Mouse (Mus musculus) spleen, adult 2 months (tissue): ENCODE measurements around the gene Vps37b. TPM values are rescaled to one million over a fixed set of nuclear protein-coding genes. Genes with fewer than 3 reads are reported as not detected.

Source experiments
- DNase-seq, 2 experiments: peaks; one replicate each; pipeline versions ENCODE4 v3.0.0 to v3.0.0-alpha.2; 2012 to 2021; ENCODE audit warnings: low spot score in 2 of 2, low read depth in 1 of 2
- H3K27ac ChIP-seq: fragments of 200-500 bp; 2 replicates; pipeline ENCODE4 v1.5.1; 2012; ENCODE audit warnings: low read length, inconsistent platforms; ENCODE audit not compliant: insufficient read depth
- H3K27me3 ChIP-seq: fragments of 200-500 bp; 2 replicates; pipeline ENCODE4 v1.6.1; 2012; ENCODE audit warnings: mild to moderate bottlenecking, moderate library complexity, low read length, inconsistent platforms; ENCODE audit not compliant: control insufficient read depth, insufficient read depth
- H3K36me3 ChIP-seq: fragments of 200-500 bp; 2 replicates; pipeline ENCODE4 v1.6.1; 2012; ENCODE audit warnings: mild to moderate bottlenecking, low read length, inconsistent platforms; ENCODE audit not compliant: control insufficient read depth, insufficient read depth
- H3K4me1 ChIP-seq: fragments of 200-500 bp; 2 replicates; pipeline ENCODE4 v1.6.1; 2011; ENCODE audit warnings: inconsistent platforms; ENCODE audit not compliant: control insufficient read depth, insufficient read depth, insufficient read length
- H3K4me3 ChIP-seq: fragments of 200-500 bp; 2 replicates; pipeline ENCODE4 v1.5.1; 2011; ENCODE audit warnings: mild to moderate bottlenecking, inconsistent platforms; ENCODE audit not compliant: insufficient read depth, insufficient read length; ENCODE audit errors: extremely low read depth
- CTCF ChIP-seq: fragments of 200-500 bp; IDR thresholded peaks from 2 replicates; pipeline ENCODE4 v1.5.1; 2011; ENCODE audit warnings: mild to moderate bottlenecking, inconsistent platforms; ENCODE audit not compliant: insufficient read depth, insufficient read length, insufficient replicate concordance; ENCODE audit errors: extremely low read depth
- POLR2A ChIP-seq: fragments of 200-500 bp; IDR thresholded peaks from 2 replicates; pipeline ENCODE4 v1.6.1; 2011; ENCODE audit warnings: low read depth, low read length, inconsistent platforms
- WGBS: fragments of 180-500 bp; shearing (Covaris S2); methylation state at CpG from one replicate; pipeline ENCODE4 v1.1.7; 2018; 5-methylcytosine and 5-hydroxymethylcytosine counted together
- polyA plus RNA-seq: library from polyadenylated mRNA; depleted of rRNA; stranded (reverse); fragments of >200 nt; gene quantifications from 2 replicates; pipeline ENCODE4 v1.2.3, GENCODE M21; 2012

Vps37b gene
- polyA plus RNA-seq, 1 experiment, result 58.1 TPM

- H3K4me1 ChIP-seq, result peaks cover 8% of the 10 kb centered on the region; the same call in 1 of the 2 replicates
- no peak overlapping the region for H3K27ac ChIP-seq
- TF ChIP-seq POLR2A, result no peak
- TF ChIP-seq CTCF, result no peak
- peaks cover 68% of the 10 kb centered on the region for H3K36me3 ChIP-seq
- H3K4me3 ChIP-seq, result no peak overlapping the region
- no peaks in the 10 kb centered on the region for H3K27me3 ChIP-seq
- DNase-seq, result no peak
- WGBS, result 91% methylated on average over 15 of the region's 15 CpGs
These were observed 26.9 kb downstream of the Vps37b start for GRCm38 (mm10) chr5:124005151-124005500.

DNA sequence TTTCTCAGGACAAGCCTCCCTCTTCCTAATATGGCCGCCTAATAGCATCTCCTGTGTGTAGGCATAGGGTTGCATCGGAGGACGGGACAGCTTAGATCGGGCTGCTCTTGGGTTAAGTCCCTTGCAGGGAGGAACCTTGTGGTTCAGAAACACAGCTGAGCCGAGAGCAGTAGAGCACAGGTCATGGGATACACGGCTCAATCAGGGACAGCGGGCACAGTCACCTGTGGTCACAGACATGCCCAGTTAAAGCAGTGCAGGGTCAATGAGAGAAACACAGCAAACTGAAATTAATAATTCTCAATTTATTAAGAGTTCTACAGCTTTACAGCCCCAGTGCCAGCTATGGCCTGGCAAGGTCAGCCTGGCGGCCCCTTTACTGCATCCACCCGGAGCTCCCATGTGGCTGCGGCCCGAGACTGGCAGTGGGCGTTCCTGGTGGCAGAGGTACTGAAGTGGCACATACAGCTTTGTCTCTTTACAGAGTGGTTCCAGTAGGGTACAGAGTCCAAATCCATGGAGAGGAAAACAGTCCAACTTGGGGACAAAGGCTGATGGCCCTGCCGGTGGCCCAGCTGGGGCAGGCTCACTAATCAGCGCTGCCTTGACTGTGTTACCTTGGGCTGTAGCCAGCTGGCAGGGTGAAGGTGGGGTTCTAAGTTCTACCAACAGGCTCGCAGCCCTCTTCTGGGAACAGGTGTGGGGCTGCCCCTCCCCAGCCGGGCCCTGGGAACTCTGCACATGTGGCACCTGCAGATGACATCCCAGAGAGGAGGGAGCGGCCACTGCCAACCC lies 27.5 kb downstream of the Vps37b start:
- H3K27ac ChIP-seq, result no peak overlapping the region
- 83% methylated on average over 17 of the region's 17 CpGs for WGBS
- H3K27me3 ChIP-seq, result no peaks in the 10 kb centered on the region
- peaks cover 8% of the 10 kb centered on the region; the same call in 1 of the 2 replicates for H3K4me1 ChIP-seq
- TF ChIP-seq POLR2A (no peak), CTCF (no peak)
- H3K4me3 ChIP-seq, result no peak overlapping the region
- DNase-seq, result no peak
- H3K36me3 ChIP-seq, result peaks cover 70% of the 10 kb centered on the region

GRCm38 (mm10) chr5:124003375-124003774 lies 28.7 kb downstream of the Vps37b start:
- no peaks in the 10 kb centered on the region for H3K27me3 ChIP-seq
- no peak for DNase-seq

GRCm38 (mm10) chr5:124002876-124003275 lies 29.2 kb downstream of the Vps37b start:
- TF ChIP-seq CTCF, result no peak
- no peak for TF ChIP-seq POLR2A
- no peak for DNase-seq
- whole genome bisulfite sequencing, result 87% methylated on average over 2 of the region's 2 CpGs
- H3K27ac ChIP-seq, result no peak overlapping the region; the same call in 1 of the 2 replicates
- peaks cover 75% of the 10 kb centered on the region for H3K36me3 ChIP-seq
- H3K4me3 ChIP-seq, result no peak overlapping the region
- H3K27me3 ChIP-seq, result no peaks in the 10 kb centered on the region
- peaks cover 8% of the 10 kb centered on the region; the same call in 1 of the 2 replicates for H3K4me1 ChIP-seq

More at GRCm38 (mm10) chr5:124003375-124003774, 28.7 kb downstream of the Vps37b start:
- WGBS, result 84% methylated on average over 4 of the region's 4 CpGs
- no peak for TF ChIP-seq CTCF
- no peak for TF ChIP-seq POLR2A
- peaks cover 72% of the 10 kb centered on the region for H3K36me3 ChIP-seq
- peaks cover 8% of the 10 kb centered on the region; the same call in 1 of the 2 replicates for H3K4me1 ChIP-seq
- H3K27ac ChIP-seq, result no peak overlapping the region
- no peak overlapping the region for H3K4me3 ChIP-seq

GRCm38 (mm10) chr5:124001274-124001673 lies 30.8 kb downstream of the Vps37b start:
- Histone ChIP-seq H3K4me3 (no peak overlapping the region), H3K27ac (no peak overlapping the region), H3K4me1 (peaks cover 5% of the 10 kb centered on the region; the same call in 1 of the 2 replicates), H3K36me3 (peaks cover 78% of the 10 kb centered on the region), H3K27me3 (no peaks in the 10 kb centered on the region)
- DNase-seq, result no peak
- WGBS, result 64% methylated on average over 9 of the region's 9 CpGs
- no peak for TF ChIP-seq CTCF
- no peak for TF ChIP-seq POLR2A

- 7% methylated on average over 7 of the region's 7 CpGs for WGBS
- Histone ChIP-seq H3K4me1 (peaks cover 5% of the 10 kb centered on the region; the same call in 1 of the 2 replicates), H3K27ac (no peak overlapping the region), H3K27me3 (no peaks in the 10 kb centered on the region), H3K36me3 (peaks cover 78% of the 10 kb centered on the region), H3K4me3 (no peak overlapping the region)
- TF ChIP-seq POLR2A (no peak), CTCF (peak; percentile 94; the same call in 1 of the 2 replicates)
- peak; percentile 70 to 82 for DNase-seq
These were observed 31.2 kb downstream of the Vps37b start for GRCm38 (mm10) chr5:124000824-124001223.

GRCm38 (mm10) chr5:123998370-123998769 lies 33.7 kb downstream of the Vps37b start:
- Histone ChIP-seq H3K4me3 (no peak overlapping the region), H3K36me3 (peaks cover 61% of the 10 kb centered on the region), H3K27me3 (no peaks in the 10 kb centered on the region), H3K27ac (no peak overlapping the region), H3K4me1 (peaks cover 5% of the 10 kb centered on the region; the same call in 1 of the 2 replicates)
- TF ChIP-seq POLR2A (no peak), CTCF (no peak)
- DNase-seq, result no peak
- WGBS, result 86% methylated on average over 10 of the region's 10 CpGs
